Mouse (Mus musculus): ENCODE measurements around the gene Hivep2.

GRCm38 (mm10) chr10:14072504-14072903 is 106.6 kb downstream of the Hivep2 start:
- TF ChIP-seq CTCF (IDR thresholded peaks at IDR 0.05; ENCODE audit: extremely low read depth, insufficient read depth, insufficient read length, insufficient replicate concordance), result no peak
- TF ChIP-seq POLR2A (IDR thresholded peaks at IDR 0.05; ENCODE audit: low read depth, low read length), result no peak

Data from spleen, adult 2 months (tissue).